Mouse (Mus musculus): ENCODE data around the gene Pik3ap1.

Gene Pik3ap1

GRCm38 (mm10) chr19:41366854-41367517 lies 17.9 kb downstream of the Pik3ap1 start:
- no peak for DNase-seq

GRCm38 (mm10) chr19:41366192-41366853 lies 18.6 kb downstream of the Pik3ap1 start:
- no peak for DNase-seq

GRCm38 (mm10) chr19:41365570-41365969 lies 19.3 kb downstream of the Pik3ap1 start:
- no peak for DNase-seq

- DNase-seq, result no peak
Measured at GRCm38 (mm10) chr19:41364509-41364908, 20.4 kb downstream of the Pik3ap1 start.

GRCm38 (mm10) chr19:41362963-41363362 lies 21.9 kb downstream of the Pik3ap1 start:
- DNase-seq, result no peak

GRCm38 (mm10) chr19:41360459-41360858 lies 24.4 kb downstream of the Pik3ap1 start:
- no peak for DNase-seq

- no peak for DNase-seq
Measured at GRCm38 (mm10) chr19:41354287-41354951, 30.5 kb downstream of the Pik3ap1 start.

GRCm38 (mm10) chr19:41349624-41350023 lies 35.3 kb downstream of the Pik3ap1 start:
- no peak for DNase-seq

- no peak for DNase-seq
Measured at GRCm38 (mm10) chr19:41348161-41348560, 36.7 kb downstream of the Pik3ap1 start.

GRCm38 (mm10) chr19:41347326-41347725 lies 37.6 kb downstream of the Pik3ap1 start:
- DNase-seq, result no peak

GRCm38 (mm10) chr19:41346099-41346850 lies 38.6 kb downstream of the Pik3ap1 start:
- no peak for DNase-seq

GRCm38 (mm10) chr19:41345028-41345741 lies 39.7 kb downstream of the Pik3ap1 start:
- peak; percentile 47 for DNase-seq

- DNase-seq, result no peak
Measured at GRCm38 (mm10) chr19:41344666-41345027, 40.3 kb downstream of the Pik3ap1 start.

GRCm38 (mm10) chr19:41342592-41343090 lies 42.3 kb downstream of the Pik3ap1 start:
- DNase-seq, result no peak

GRCm38 (mm10) chr19:41341677-41342076 lies 43.2 kb downstream of the Pik3ap1 start:
- DNase-seq, result peak; percentile 56

- DNase-seq, result peak; percentile 81
Measured at GRCm38 (mm10) chr19:41339020-41339836, 45.7 kb downstream of the Pik3ap1 start.

GRCm38 (mm10) chr19:41338379-41338778 lies 46.5 kb downstream of the Pik3ap1 start:
- DNase-seq, result no peak

- DNase-seq, result no peak
Measured at GRCm38 (mm10) chr19:41335721-41336120, 49.2 kb downstream of the Pik3ap1 start.

GRCm38 (mm10) chr19:41332986-41333385 lies 51.9 kb downstream of the Pik3ap1 start:
- DNase-seq, result no peak

GRCm38 (mm10) chr19:41332228-41332627 lies 52.7 kb downstream of the Pik3ap1 start:
- DNase-seq, result peak; percentile 61

GRCm38 (mm10) chr19:41330401-41330800 lies 54.5 kb downstream of the Pik3ap1 start:
- DNase-seq, result no peak

- no peak for DNase-seq
Measured at GRCm38 (mm10) chr19:41329961-41330360, 54.9 kb downstream of the Pik3ap1 start.
